ENCODE assay signal across 13 mouse cellular contexts in genomic region chr16:90678820-90679219, GRCm38 (mm10). TPM values are rescaled to one million over a fixed set of nuclear protein-coding genes. Genes with fewer than 3 reads are reported as not detected.
DNase-seq lines count a peak whose midpoint lies in the region; ATAC-seq and TF ChIP-seq lines count a peak whose summit lies in the region.
"Had no signal": no experiment of that assay in that cellular context is flagged by ENCODE, and none has a peak within 500 bp of the region (broad histone marks: within the 10 kb centered on the region; RNA-seq: fewer than 3 reads in every experiment).

No protein-coding gene starts in this region.

- H3K4me1 ChIP-seq in liver, embryonic 14.5 days (replicated peaks; ENCODE audit: control insufficient read depth in 2 of 2, insufficient read depth in 2 of 2, low read length in 1 of 2) = no peaks in the 10 kb centered on the region
- peaks cover 5% of the 10 kb centered on the region; the same call in 1 of the 2 replicates for H3K4me1 ChIP-seq in E14TG2a.4 (replicated peaks; ENCODE audit: low read depth, low read length)
- no peaks in the 10 kb centered on the region for H3K4me1 ChIP-seq in forebrain, embryonic 10.5 days

- no peaks in the 10 kb centered on the region for H3K27me3 ChIP-seq in liver, embryonic 14.5 days (ENCODE audit: control insufficient read depth, insufficient read depth, low read length)
- no peaks in the 10 kb centered on the region for H3K27me3 ChIP-seq in E14TG2a.4 (ENCODE audit: insufficient read depth, low read length)
- no peaks in the 10 kb centered on the region for H3K27me3 ChIP-seq in forebrain, embryonic 10.5 days (ENCODE audit: poor library complexity, severe bottlenecking)

- H3K4me2 ChIP-seq in liver, embryonic 14.5 days (ENCODE audit: low read depth) = no peak overlapping the region

- no peak overlapping the region for H3K27ac ChIP-seq in liver, embryonic 14.5 days
- no peak overlapping the region for H3K27ac ChIP-seq in forebrain, embryonic 10.5 days

- WGBS in liver, embryonic 14.5 days (ENCODE audit: insufficient replicate concordance) = 74% methylated on average over 3 of the region's 3 CpGs
- WGBS in forebrain, embryonic 10.5 days = 88% methylated on average over 3 of the region's 3 CpGs

- no peaks in the 10 kb centered on the region for H3K9me3 ChIP-seq in liver, embryonic 14.5 days (ENCODE audit: control insufficient read depth, low read length)
- H3K9me3 ChIP-seq in E14TG2a.4 (ENCODE audit: low read length) = peaks cover under 1% of the 10 kb centered on the region; the same call in 1 of the 2 replicates
- H3K9me3 ChIP-seq in forebrain, embryonic 10.5 days = peaks cover 8% of the 10 kb centered on the region

- TF ChIP-seq CTCF in liver, embryonic 14.5 days (IDR thresholded peaks at IDR 0.05; ENCODE audit: low read depth) = peak; percentile 53
- TF ChIP-seq CTCF in E14TG2a.4 (conservative IDR thresholded peaks at IDR 0.05; ENCODE audit: low read length) = peak; percentile 72

- H3K9ac ChIP-seq in liver, embryonic 14.5 days (replicated peaks) = no peak overlapping the region

- DNase-seq in embryo, embryonic 10.5 days (ENCODE audit: low spot score) = peak; percentile 33
- no peak for DNase-seq in embryo, embryonic 11 days
- DNase-seq in liver, embryonic 14.5 days (ENCODE audit: low read depth in 3 of 3, low spot score in 3 of 3) = no peak
- no peak for DNase-seq in liver
- peak; percentile 14 for DNase-seq in c-Kit-positive CD71-positive TER-119-negative erythroid progenitor cells, embryonic 14.5 days (ENCODE audit: low read depth)
- DNase-seq in right cerebral cortex, postnatal 36 days (ENCODE audit: low spot score in 2 of 2) = no peak
- DNase-seq in forebrain, embryonic 10.5 days (ENCODE audit: extremely low spot score, low spot score) = no peak
- DNase-seq: cerebellum, adult 9-10 months; heart, postnatal 36 days had no signal

- H3K36me3 ChIP-seq in liver, embryonic 14.5 days (replicated peaks; ENCODE audit: control insufficient read depth, insufficient read depth, low read depth) = no peaks in the 10 kb centered on the region
- no peaks in the 10 kb centered on the region for H3K36me3 ChIP-seq in E14TG2a.4 (ENCODE audit: insufficient read depth, low read length)
- no peaks in the 10 kb centered on the region for H3K36me3 ChIP-seq in forebrain, embryonic 10.5 days (replicated peaks)

- TF ChIP-seq EP300 in liver, embryonic 14.5 days (IDR thresholded peaks at IDR 0.05; ENCODE audit: low read depth) = no peak

- no peak for ATAC-seq in liver, embryonic 14.5 days (ENCODE audit: insufficient read depth)
- ATAC-seq: intestine, embryonic 16.5 days had no signal

- no peak overlapping the region for H3K4me3 ChIP-seq in liver, embryonic 14.5 days (ENCODE audit: insufficient read depth in 1 of 2, low read depth in 2 of 2, low read length in 2 of 2)
- H3K4me3 ChIP-seq in E14TG2a.4 (replicated peaks; ENCODE audit: low read length) = no peak overlapping the region
- no peak overlapping the region for H3K4me3 ChIP-seq in forebrain, embryonic 10.5 days
- H3K4me3 ChIP-seq: myocyte had no signal

RNA-seq across cellular contexts. Expression of gene Mis18a, which starts 48.4 kb away (rescaled TPM):
- polyA plus RNA-seq in liver, embryonic 14.5 days (2012; rRNA removed) = 23.4 and 31.1 TPM in 2 replicates
- polyA plus RNA-seq in liver, embryonic 14.5 days (2014; fragmentation: Nextera tagmentation; extraction: Ambion mirVana) = 46.7 and 52.9 TPM in 2 replicates
- 111 and 113 TPM in 2 replicates for polyA plus RNA-seq in forebrain, embryonic 10.5 days (2016; fragmentation: Nextera tagmentation; extraction: Ambion mirVana)

RNA-seq across cellular contexts. Expression of gene Mrap, which starts 59.2 kb away (rescaled TPM):
- 44.0 and 45.1 TPM in 2 replicates for polyA plus RNA-seq in liver, embryonic 14.5 days (2012; rRNA removed)
- 53.6 and 60.7 TPM in 2 replicates for polyA plus RNA-seq in liver, embryonic 14.5 days (2014; fragmentation: Nextera tagmentation; extraction: Ambion mirVana)
- 2.4 and 2.6 TPM in 2 replicates for polyA plus RNA-seq in forebrain, embryonic 10.5 days (2016; fragmentation: Nextera tagmentation; extraction: Ambion mirVana)
- polyA plus RNA-seq: C2C12, myocyte had no signal

Comparison
In these comparisons a context has a peak if more than half of its experiments do, and no peak if none do; other contexts are left out.
1. DNase-seq: peak in embryo, embryonic 10.5 days (single experiment) and c-Kit-positive CD71-positive TER-119-negative erythroid progenitor cells, embryonic 14.5 days (single experiment); none in embryo, embryonic 11 days (single experiment), liver, embryonic 14.5 days (0 of 3), liver (single experiment), right cerebral cortex, postnatal 36 days (0 of 2) and forebrain, embryonic 10.5 days (single experiment).
2. RNA of gene Mrap, which starts 59.2 kb away (polyA plus RNA-seq): 44.0 to 60.7 TPM in liver, embryonic 14.5 days; 2.4 to 2.6 TPM in forebrain, embryonic 10.5 days; every median in the first group is over 10 times any median in the second.